In genomic region chr15:78172899-78173817, GRCm38 (mm10) we compare ENCODE assay signal across 9 mouse cellular contexts. TPM values are rescaled to one million over a fixed set of nuclear protein-coding genes. Genes with fewer than 3 reads are reported as not detected.
DNase-seq lines count a peak whose midpoint lies in the region; ATAC-seq and TF ChIP-seq lines count a peak whose summit lies in the region.
"Had no signal": no experiment of that assay in that cellular context is flagged by ENCODE, and none has a peak within 500 bp of the region (broad histone marks: within the 10 kb centered on the region; RNA-seq: fewer than 3 reads in every experiment).

No protein-coding gene starts in this region.

- H3K9me3 ChIP-seq in heart, embryonic 10.5 days, result no peaks in the 10 kb centered on the region
- H3K9me3 ChIP-seq in G1E (replicated peaks), result no peaks in the 10 kb centered on the region
- H3K9me3 ChIP-seq in forebrain, embryonic 13.5 days (replicated peaks), result no peaks in the 10 kb centered on the region
- no peaks in the 10 kb centered on the region for H3K9me3 ChIP-seq in limb, embryonic 12.5 days
- H3K9me3 ChIP-seq in neural tube, embryonic 13.5 days, result no peaks in the 10 kb centered on the region

- peak overlapping the region; percentile 83 for H3K27ac ChIP-seq in heart, embryonic 10.5 days
- peak overlapping the region; percentile 48; the same call in 1 of the 2 replicates for H3K27ac ChIP-seq in forebrain, embryonic 13.5 days
- 0 out of 2 replicates have a peak overlapping the region, but pooled peaks have one; percentile 12 for H3K27ac ChIP-seq in limb, embryonic 12.5 days
- no peak overlapping the region for H3K27ac ChIP-seq in neural tube, embryonic 13.5 days (replicated peaks)

- H3K4me3 ChIP-seq in heart, embryonic 10.5 days, result peak overlapping the region; percentile 80
- peak overlapping the region; percentile 90 for H3K4me3 ChIP-seq in G1E (ENCODE audit: low read depth, low read length)
- H3K4me3 ChIP-seq in forebrain, embryonic 13.5 days, result peak overlapping the region; percentile 72
- H3K4me3 ChIP-seq in limb, embryonic 12.5 days (replicated peaks), result peak overlapping the region; percentile 65
- peak overlapping the region; percentile 53 for H3K4me3 ChIP-seq in neural tube, embryonic 13.5 days

- ATAC-seq in G1E (ENCODE audit: extremely low read depth, insufficient number of reproducible peaks, low FRiP score, poor library complexity, severe bottlenecking), result no peak
- no peak for ATAC-seq in forebrain, embryonic 13.5 days
- no peak; the same call in 1 of the 2 replicates for ATAC-seq in limb, embryonic 12.5 days (ENCODE audit: insufficient number of reproducible peaks, insufficient read depth, low FRiP score, low TSS enrichment, low read depth)
- no peak for ATAC-seq in neural tube, embryonic 13.5 days (ENCODE audit: low read depth)
- no peak for ATAC-seq in frontal cortex, adult (ENCODE audit: low TSS enrichment)
- no peak for ATAC-seq in megakaryocyte-erythroid progenitor cell, adult 5-6 weeks (replicated peaks; ENCODE audit: low FRiP score, low TSS enrichment, poor library complexity, severe bottlenecking)

- peak overlapping the region; percentile 76 for H3K4me2 ChIP-seq in forebrain, embryonic 13.5 days
- H3K4me2 ChIP-seq in limb, embryonic 12.5 days, result peak overlapping the region; percentile 91
- H3K4me2 ChIP-seq in neural tube, embryonic 13.5 days, result peak overlapping the region; percentile 83

- no peak for TF ChIP-seq CTCF in G1E (IDR thresholded peaks at IDR 0.05; ENCODE audit: low read depth, low read length)

- DNase-seq in heart, embryonic 10.5 days (ENCODE audit: low spot score), result no peak
- DNase-seq in heart, adult 9 months (ENCODE audit: low spot score in 2 of 2), result no peak
- no peak for DNase-seq in G1E (ENCODE audit: low spot score)

- peaks cover 32% of the 10 kb centered on the region for H3K4me1 ChIP-seq in heart, embryonic 10.5 days
- H3K4me1 ChIP-seq in G1E (ENCODE audit: insufficient read depth, low read depth, low read length), result peaks cover 43% of the 10 kb centered on the region
- H3K4me1 ChIP-seq in forebrain, embryonic 13.5 days, result peaks cover 32% of the 10 kb centered on the region
- peaks cover 20% of the 10 kb centered on the region for H3K4me1 ChIP-seq in limb, embryonic 12.5 days (replicated peaks)
- peaks cover 42% of the 10 kb centered on the region for H3K4me1 ChIP-seq in neural tube, embryonic 13.5 days (replicated peaks)

- H3K27me3 ChIP-seq in heart, embryonic 10.5 days (ENCODE audit: insufficient read depth, poor library complexity, severe bottlenecking), result 0 out of 2 replicates have a peak, but pooled peaks cover 3% of the 10 kb centered on the region
- H3K27me3 ChIP-seq in G1E (ENCODE audit: insufficient read depth, low read length), result peaks cover 6% of the 10 kb centered on the region; the same call in 1 of the 2 replicates
- no peaks in the 10 kb centered on the region for H3K27me3 ChIP-seq in forebrain, embryonic 13.5 days
- no peaks in the 10 kb centered on the region for H3K27me3 ChIP-seq in limb, embryonic 12.5 days
- H3K27me3 ChIP-seq in neural tube, embryonic 13.5 days, result no peaks in the 10 kb centered on the region

- peak overlapping the region; percentile 84 for H3K9ac ChIP-seq in forebrain, embryonic 13.5 days
- H3K9ac ChIP-seq in limb, embryonic 12.5 days (replicated peaks), result peak overlapping the region; percentile 70
- H3K9ac ChIP-seq in neural tube, embryonic 13.5 days, result peak overlapping the region; percentile 78

- 27% methylated on average over 26 of the region's 26 CpGs for WGBS in heart, embryonic 10.5 days
- 24% methylated on average over 26 of the region's 26 CpGs for WGBS in forebrain, embryonic 13.5 days
- WGBS in limb, embryonic 12.5 days, result 27% methylated on average over 26 of the region's 26 CpGs
- 24% methylated on average over 26 of the region's 26 CpGs for WGBS in neural tube, embryonic 13.5 days

- no peaks in the 10 kb centered on the region for H3K36me3 ChIP-seq in heart, embryonic 10.5 days
- peaks cover 43% of the 10 kb centered on the region for H3K36me3 ChIP-seq in G1E (replicated peaks)
- no peaks in the 10 kb centered on the region for H3K36me3 ChIP-seq in forebrain, embryonic 13.5 days (ENCODE audit: poor library complexity, severe bottlenecking)
- peaks cover 8% of the 10 kb centered on the region; the same call in 1 of the 2 replicates for H3K36me3 ChIP-seq in limb, embryonic 12.5 days
- H3K36me3 ChIP-seq in neural tube, embryonic 13.5 days, result no peaks in the 10 kb centered on the region

RNA-seq across cellular contexts. Expression of gene Ift27, which starts 0.7 kb away (rescaled TPM):
- polyA plus RNA-seq in heart, embryonic 10.5 days (2016; fragmentation: Nextera tagmentation; extraction: Ambion mirVana), result 49.0 and 60.4 TPM in 2 replicates
- 15.4 and 16.7 TPM in 2 replicates for total RNA-seq in G1E (2014; fragmentation: Nextera tagmentation)
- 15.7 and 17.8 TPM in 2 replicates for total RNA-seq in G1E (2017)
- polyA plus RNA-seq in G1E (2012), result 97.5 and 143 TPM in 2 replicates
- 148 and 160 TPM in 2 replicates for polyA plus RNA-seq in forebrain, embryonic 13.5 days (2015; fragmentation: Nextera tagmentation; extraction: Ambion mirVana)
- polyA plus RNA-seq in limb, embryonic 12.5 days (2016; fragmentation: Nextera tagmentation; extraction: Ambion mirVana), result 93.9 and 98.1 TPM in 2 replicates
- 88.5 and 96.9 TPM in 2 replicates for polyA plus RNA-seq in neural tube, embryonic 13.5 days (2015; fragmentation: Nextera tagmentation; extraction: Ambion mirVana)
- 50.0 and 53.9 TPM in 2 replicates for total RNA-seq in megakaryocyte-erythroid progenitor cell, adult 5-6 weeks (2014; fragmentation: Nextera tagmentation)
- 4.7 and 14.0 TPM in 2 replicates for total RNA-seq in megakaryocyte-erythroid progenitor cell, adult 5-6 weeks (2017)

RNA-seq across cellular contexts. Expression of gene Pvalb, which starts 33.0 kb away (rescaled TPM):
- polyA plus RNA-seq in heart, embryonic 10.5 days (2016; fragmentation: Nextera tagmentation; extraction: Ambion mirVana), result 0.30 and 1.3 TPM in 2 replicates
- total RNA-seq in G1E (2014; fragmentation: Nextera tagmentation) (not detected in 2 replicates), G1E (2017) (not detected in 2 replicates)
- polyA plus RNA-seq in G1E (2012), result not detected in 2 replicates
- not detected in 2 replicates for polyA plus RNA-seq in forebrain, embryonic 13.5 days (2015; fragmentation: Nextera tagmentation; extraction: Ambion mirVana)
- not detected in 2 replicates for polyA plus RNA-seq in limb, embryonic 12.5 days (2016; fragmentation: Nextera tagmentation; extraction: Ambion mirVana)
- 2.5 and 4.1 TPM in 2 replicates for polyA plus RNA-seq in neural tube, embryonic 13.5 days (2015; fragmentation: Nextera tagmentation; extraction: Ambion mirVana)
- not detected in 2 replicates for total RNA-seq in megakaryocyte-erythroid progenitor cell, adult 5-6 weeks (2014; fragmentation: Nextera tagmentation)
- not detected in 2 replicates for total RNA-seq in megakaryocyte-erythroid progenitor cell, adult 5-6 weeks (2017)

RNA-seq across cellular contexts. Expression of gene Cacng2, which starts 53.3 kb away (rescaled TPM):
- not detected in 2 replicates for polyA plus RNA-seq in heart, embryonic 10.5 days (2016; fragmentation: Nextera tagmentation; extraction: Ambion mirVana)
- total RNA-seq in G1E (2014; fragmentation: Nextera tagmentation) (not detected in 2 replicates), G1E (2017) (under 0.01 and 0.05 TPM in 2 replicates)
- not detected in 2 replicates for polyA plus RNA-seq in G1E (2012)
- 3.5 and 4.4 TPM in 2 replicates for polyA plus RNA-seq in forebrain, embryonic 13.5 days (2015; fragmentation: Nextera tagmentation; extraction: Ambion mirVana)
- not detected in 2 replicates for polyA plus RNA-seq in limb, embryonic 12.5 days (2016; fragmentation: Nextera tagmentation; extraction: Ambion mirVana)
- 9.4 and 10.6 TPM in 2 replicates for polyA plus RNA-seq in neural tube, embryonic 13.5 days (2015; fragmentation: Nextera tagmentation; extraction: Ambion mirVana)
- not detected in 2 replicates for total RNA-seq in megakaryocyte-erythroid progenitor cell, adult 5-6 weeks (2014; fragmentation: Nextera tagmentation)
- total RNA-seq in megakaryocyte-erythroid progenitor cell, adult 5-6 weeks (2017), result not detected in 2 replicates
- polyA plus RNA-seq: large intestine, adult 2 months had no signal
